Mouse (Mus musculus) small intestine, adult 2 months (tissue): Measurements from ENCODE around the gene Zfp607b.

Source experiments
- CTCF ChIP-seq: fragments of 200-500 bp; IDR thresholded peaks from 2 replicates; pipeline ENCODE4 v1.5.1; 2012; ENCODE audit warnings: low read depth, mild to moderate bottlenecking, control low read depth, inconsistent platforms, low read length, moderate library complexity, mixed read lengths; ENCODE audit not compliant: insufficient replicate concordance, insufficient read length; ENCODE audit errors: extremely low read depth
- POLR2A ChIP-seq: fragments of 200-500 bp; IDR thresholded peaks from 2 replicates; pipeline ENCODE4 v1.6.1; 2012; ENCODE audit warnings: low read depth, mild to moderate bottlenecking, control low read depth, inconsistent platforms, low read length, moderate library complexity

- no peak for TF ChIP-seq POLR2A
- no peak for TF ChIP-seq CTCF
Measured at GRCm38 (mm10) chr7:27696711-27697110, 7.6 kb downstream of the Zfp607b start.
